Mouse (Mus musculus): ENCODE data around the gene Dcdc2a.
A peak's percentile ranks its signal among the peaks of the same experiment; 100 is the strongest.

GRCm38 (mm10) chr13:25115971-25116370 is 60.2 kb downstream of the Dcdc2a start:
- TF ChIP-seq POLR2A (IDR thresholded peaks at IDR 0.05; ENCODE audit: low read depth, low read length) (no peak), CTCF (IDR thresholded peaks at IDR 0.05; ENCODE audit: extremely low read depth, insufficient read length, insufficient replicate concordance, low read depth, low read length) (peak; percentile 94)

Data from small intestine, adult 2 months (tissue).